In the genomic region with DNA sequence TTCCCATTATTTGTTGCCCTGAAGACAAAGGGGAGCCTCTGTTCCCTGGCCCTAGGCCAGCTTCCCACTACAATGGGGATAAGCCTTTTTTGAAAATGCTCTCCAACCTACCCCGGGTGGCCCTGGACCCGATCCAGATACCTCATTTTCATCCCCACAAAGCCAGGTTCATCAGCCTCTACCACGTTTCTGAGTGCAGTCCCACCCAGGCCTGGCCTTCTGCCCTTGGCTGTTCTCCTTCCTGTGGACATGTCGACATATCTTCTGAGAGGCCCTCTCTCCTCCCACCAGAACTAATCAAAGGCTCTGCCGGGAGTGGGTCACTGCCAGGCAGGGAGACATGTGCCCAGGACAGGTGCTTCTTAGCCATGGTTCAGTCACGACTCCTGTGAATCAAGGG, we compare ENCODE assay signal across 17 mouse cellular contexts. TPM values are rescaled to one million over a fixed set of nuclear protein-coding genes. Genes with fewer than 3 reads are reported as not detected.
DNase-seq lines count a peak whose midpoint lies in the region; ATAC-seq and TF ChIP-seq lines count a peak whose summit lies in the region.
"Had no signal": no experiment of that assay in that cellular context is flagged by ENCODE, and none has a peak within 500 bp of the region (broad histone marks: within the 10 kb centered on the region; RNA-seq: fewer than 3 reads in every experiment).

No protein-coding gene starts in this region.

- no peaks in the 10 kb centered on the region for H3K27me3 ChIP-seq in neural tube, embryonic 13.5 days
- no peaks in the 10 kb centered on the region for H3K27me3 ChIP-seq in hindbrain, postnatal 0 days (ENCODE audit: insufficient read depth, low read length)
- H3K27me3 ChIP-seq in intestine, embryonic 15.5 days (replicated peaks): no peaks in the 10 kb centered on the region
- H3K27me3 ChIP-seq: stomach, embryonic 15.5 days had no signal

- no peaks in the 10 kb centered on the region for H3K36me3 ChIP-seq in neural tube, embryonic 13.5 days
- H3K36me3 ChIP-seq in hindbrain, postnatal 0 days (ENCODE audit: insufficient read depth, low read length): no peaks in the 10 kb centered on the region
- no peaks in the 10 kb centered on the region for H3K36me3 ChIP-seq in intestine, embryonic 15.5 days
- H3K36me3 ChIP-seq: stomach, embryonic 15.5 days had no signal

- H3K4me2 ChIP-seq in neural tube, embryonic 13.5 days: no peak overlapping the region
- H3K4me2 ChIP-seq in hindbrain, postnatal 0 days (ENCODE audit: low read depth, low read length): no peak overlapping the region
- H3K4me2 ChIP-seq in intestine, embryonic 15.5 days (replicated peaks): no peak overlapping the region
- H3K4me2 ChIP-seq: liver, embryonic 11.5 days; stomach, embryonic 15.5 days had no signal

- 49% methylated on average over 6 of the region's 6 CpGs for WGBS in neural tube, embryonic 13.5 days
- 34% methylated on average over 6 of the region's 6 CpGs for WGBS in hindbrain, postnatal 0 days
- 62% methylated on average over 6 of the region's 6 CpGs for WGBS in intestine, embryonic 15.5 days

- no peaks in the 10 kb centered on the region for H3K9me3 ChIP-seq in neural tube, embryonic 13.5 days
- H3K9me3 ChIP-seq in hindbrain, postnatal 0 days (ENCODE audit: low read length): no peaks in the 10 kb centered on the region
- no peaks in the 10 kb centered on the region for H3K9me3 ChIP-seq in intestine, embryonic 15.5 days
- H3K9me3 ChIP-seq: stomach, embryonic 15.5 days had no signal

- no peak for TF ChIP-seq CTCF in hindbrain, postnatal 0 days (IDR thresholded peaks at IDR 0.05; ENCODE audit: low read depth)

- no peak overlapping the region for H3K4me3 ChIP-seq in neural tube, embryonic 13.5 days
- H3K4me3 ChIP-seq in hindbrain, postnatal 0 days (ENCODE audit: low read length): no peak overlapping the region
- no peak overlapping the region for H3K4me3 ChIP-seq in intestine, embryonic 15.5 days (replicated peaks)
- H3K4me3 ChIP-seq: stomach, embryonic 15.5 days had no signal

- 0 out of 2 replicates have a peak, but pooled peaks have one; percentile 26 for ATAC-seq in neural tube, embryonic 13.5 days (ENCODE audit: low read depth)
- peak; percentile 43 for ATAC-seq in hindbrain, postnatal 0 days
- ATAC-seq in intestine, embryonic 15.5 days: no peak
- no peak for ATAC-seq in inflammation-experienced regulatory T-cells, adult 6 months

- peak; percentile 23 for DNase-seq in gastrocnemius, postnatal 10 days
- no peak for DNase-seq in gastrocnemius, postnatal 25 days
- DNase-seq in neural tube, embryonic 10.5 days (ENCODE audit: extremely low spot score, low spot score): no peak
- DNase-seq in cerebellum, postnatal 14 days: peak; percentile 76 to 77
- DNase-seq in hindbrain, postnatal 0 days (ENCODE audit: low spot score): peak; percentile 68
- DNase-seq: embryo, embryonic 11 days; heart, postnatal 10 days; kidney, adult 18-20 months had no signal

- H3K4me1 ChIP-seq in neural tube, embryonic 13.5 days (replicated peaks): peaks cover 10% of the 10 kb centered on the region; the same call in 1 of the 2 replicates
- H3K4me1 ChIP-seq in hindbrain, postnatal 0 days (ENCODE audit: insufficient read depth, low read length): peaks cover 4% of the 10 kb centered on the region; the same call in 1 of the 2 replicates
- H3K4me1 ChIP-seq in intestine, embryonic 15.5 days (replicated peaks): peaks cover 4% of the 10 kb centered on the region; the same call in 1 of the 2 replicates

- H3K9ac ChIP-seq in neural tube, embryonic 13.5 days: no peak overlapping the region
- H3K9ac ChIP-seq in hindbrain, postnatal 0 days (replicated peaks; ENCODE audit: low read length): no peak overlapping the region
- H3K9ac ChIP-seq in intestine, embryonic 15.5 days: no peak overlapping the region
- H3K9ac ChIP-seq: stomach, embryonic 15.5 days had no signal

- H3K27ac ChIP-seq in neural tube, embryonic 13.5 days (replicated peaks): no peak overlapping the region
- H3K27ac ChIP-seq in hindbrain, postnatal 0 days: peak overlapping the region; percentile 54
- H3K27ac ChIP-seq in intestine, embryonic 15.5 days: no peak overlapping the region
- H3K27ac ChIP-seq: stomach, embryonic 15.5 days had no signal

RNA-seq across cellular contexts. Expression of a gene that starts 1.3 kb away (rescaled TPM):
- under 1 TPM in 1 of 2 experiments, not detected in 1; 0.23 TPM for total RNA-seq in gastrocnemius, postnatal 10 days (2021)
- not detected for total RNA-seq in gastrocnemius, postnatal 25 days (2021)
- polyA plus RNA-seq in neural tube, embryonic 13.5 days (2015; fragmentation: Nextera tagmentation; extraction: Ambion mirVana): not detected in 2 replicates
- 0.63 TPM in 1 of 2 replicates, not detected in the other for total RNA-seq in hindbrain, postnatal 0 days (2014; rRNA removed)
- polyA plus RNA-seq in hindbrain, postnatal 0 days (2015; fragmentation: Nextera tagmentation; extraction: Ambion mirVana): 0.18 TPM in 1 of 2 replicates, not detected in the other
- 0.31 and 0.37 TPM in 2 replicates for polyA plus RNA-seq in intestine, embryonic 15.5 days (2015; fragmentation: Nextera tagmentation; extraction: Ambion mirVana)
- 1 to 10 TPM in 2 of 3 experiments, under 1 TPM in 1; 0.63 to 2.0 (median 1.4) TPM for polyA plus RNA-seq in inflammation-experienced regulatory T-cells, adult 6 months (2017; shearing (Covaris generic))
- total RNA-seq: granulocyte monocyte progenitor cell, adult 5-6 weeks; heart, postnatal 10 days; left cerebral cortex, adult 8-10 months; monocyte, adult 5-6 weeks had no signal
- polyA plus RNA-seq: lung, embryonic 16.5 days had no signal

RNA-seq across cellular contexts. Expression of a gene that starts 38.6 kb away (rescaled TPM):
- 1 to 10 TPM; 1.2 to 1.5 TPM for total RNA-seq in gastrocnemius, postnatal 10 days (2021)
- total RNA-seq in gastrocnemius, postnatal 25 days (2021): under 1 TPM; 0.35 to 0.49 TPM
- 4.5 and 5.2 TPM in 2 replicates for polyA plus RNA-seq in neural tube, embryonic 13.5 days (2015; fragmentation: Nextera tagmentation; extraction: Ambion mirVana)
- 2.6 and 3.7 TPM in 2 replicates for total RNA-seq in hindbrain, postnatal 0 days (2014; rRNA removed)
- polyA plus RNA-seq in hindbrain, postnatal 0 days (2015; fragmentation: Nextera tagmentation; extraction: Ambion mirVana): 0.90 and 0.98 TPM in 2 replicates
- polyA plus RNA-seq in intestine, embryonic 15.5 days (2015; fragmentation: Nextera tagmentation; extraction: Ambion mirVana): 4.5 and 4.6 TPM in 2 replicates
- not detected for polyA plus RNA-seq in inflammation-experienced regulatory T-cells, adult 6 months (2017; shearing (Covaris generic))
- total RNA-seq: granulocyte monocyte progenitor cell, adult 5-6 weeks; monocyte, adult 5-6 weeks had no signal
- polyA plus RNA-seq: liver, embryonic 11.5 days had no signal

Comparison
In these comparisons a context has a peak if more than half of its experiments do, and no peak if none do; other contexts are left out.
1. DNase-seq: peak in gastrocnemius, postnatal 10 days (single experiment), cerebellum, postnatal 14 days (2 of 2) and hindbrain, postnatal 0 days (single experiment); none in gastrocnemius, postnatal 25 days (single experiment) and neural tube, embryonic 10.5 days (single experiment).
2. ATAC-seq: peak in neural tube, embryonic 13.5 days (single experiment) and hindbrain, postnatal 0 days (single experiment); none in intestine, embryonic 15.5 days (single experiment) and inflammation-experienced regulatory T-cells, adult 6 months (single experiment).